Mouse (Mus musculus): ENCODE data around the gene Anks4b.

The Anks4b gene

GRCm38 (mm10) chr7:120173603-120174244 lies at the start of gene Anks4b:
Gene Anks4b, plus strand, starts transcription at chr7:120173858.
- no peak for DNase-seq (ENCODE audit: low spot score)

DNA sequence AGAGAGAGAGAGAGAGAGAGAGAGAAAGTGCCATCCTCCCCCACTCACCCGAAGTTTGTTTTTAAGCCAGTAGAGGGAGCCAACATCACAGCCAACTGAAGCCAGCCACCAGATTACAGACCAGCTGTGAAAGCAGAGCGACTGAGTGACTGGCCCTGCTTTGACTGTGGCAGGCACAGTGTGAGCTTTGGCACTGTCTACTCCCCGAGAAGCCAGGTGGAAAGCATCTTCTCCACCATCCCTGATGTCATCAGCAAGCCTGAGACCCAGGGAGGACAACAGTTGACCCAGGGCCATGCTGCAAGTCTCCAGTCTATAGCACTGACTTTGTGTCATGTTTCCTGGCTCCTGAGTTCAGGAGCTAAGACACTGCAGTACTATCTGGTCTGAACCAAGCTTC lies 48.8 kb upstream of the Anks4b start:
- peak; percentile 54 for DNase-seq (ENCODE audit: low spot score)

- no peak for DNase-seq (ENCODE audit: low spot score)
These were observed 46.5 kb upstream of the Anks4b start for GRCm38 (mm10) chr7:120126976-120127685.

DNA sequence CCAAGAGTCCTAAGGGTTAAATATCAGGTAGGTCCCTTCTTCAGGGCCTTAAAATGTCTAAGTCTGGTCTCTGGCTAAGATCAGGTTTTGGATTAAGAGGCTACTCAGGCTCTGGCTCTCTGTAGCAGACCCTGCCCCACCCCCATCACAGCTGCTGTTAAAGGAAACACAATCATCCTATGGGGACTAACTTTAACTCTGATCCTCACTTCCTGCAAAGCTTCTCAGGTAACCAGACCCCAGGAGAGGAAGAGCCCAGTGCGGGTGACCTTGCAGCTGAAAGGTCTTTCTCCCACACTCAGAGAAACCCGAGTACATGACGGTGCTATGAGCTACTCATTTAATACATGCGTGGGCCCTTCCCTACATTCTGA lies 46.0 kb upstream of the Anks4b start:
- DNase-seq (ENCODE audit: low spot score), result no peak

GRCm38 (mm10) chr7:120128951-120129350 lies 44.7 kb upstream of the Anks4b start:
- DNase-seq (ENCODE audit: low spot score), result no peak

DNA sequence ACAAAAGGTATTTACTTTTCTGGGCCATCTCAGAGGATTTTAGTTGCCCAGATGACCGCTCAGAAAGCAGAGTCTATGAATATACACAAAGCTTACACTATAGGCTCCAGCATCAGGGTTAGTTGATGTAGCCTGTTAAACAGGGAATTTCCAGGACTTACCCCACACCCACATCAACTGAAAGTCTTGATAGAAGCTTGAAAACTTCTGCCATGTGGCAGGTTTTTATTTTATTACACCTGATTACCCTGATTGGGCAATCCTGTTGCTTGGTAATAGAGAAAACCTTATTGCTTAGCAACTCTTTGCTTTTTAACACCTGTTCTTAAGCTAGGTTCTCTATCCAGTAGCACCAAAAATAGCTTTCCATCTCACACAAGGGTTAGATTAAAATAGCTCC lies 30.9 kb upstream of the Anks4b start:
- DNase-seq (ENCODE audit: low spot score), result no peak

DNA sequence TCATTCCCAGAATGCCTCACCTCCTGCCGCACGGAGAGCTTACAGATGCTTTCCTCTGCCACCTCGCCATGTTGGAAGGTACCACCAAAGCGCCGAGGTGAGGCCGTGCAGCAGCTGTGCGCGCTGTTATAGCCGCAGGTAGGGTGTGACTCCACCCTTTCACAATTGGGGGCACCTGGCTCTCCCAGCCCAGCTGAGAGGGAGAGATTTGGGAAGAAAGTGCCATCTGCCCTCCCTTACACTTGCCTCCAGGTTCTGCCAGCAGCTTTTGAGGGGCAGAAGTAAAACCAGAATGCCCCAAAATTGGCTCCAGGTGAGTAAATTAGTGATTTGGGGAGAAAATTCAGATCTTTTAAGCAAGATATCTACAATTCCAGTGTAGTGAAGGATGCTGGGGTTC lies 28.5 kb upstream of the Anks4b start, which contains the start of gene Zp2:
Gene Zp2 (minus strand): TSS at position 101 of the 400 bp plus-strand sequence.
- no peak for DNase-seq (ENCODE audit: low spot score)

DNA sequence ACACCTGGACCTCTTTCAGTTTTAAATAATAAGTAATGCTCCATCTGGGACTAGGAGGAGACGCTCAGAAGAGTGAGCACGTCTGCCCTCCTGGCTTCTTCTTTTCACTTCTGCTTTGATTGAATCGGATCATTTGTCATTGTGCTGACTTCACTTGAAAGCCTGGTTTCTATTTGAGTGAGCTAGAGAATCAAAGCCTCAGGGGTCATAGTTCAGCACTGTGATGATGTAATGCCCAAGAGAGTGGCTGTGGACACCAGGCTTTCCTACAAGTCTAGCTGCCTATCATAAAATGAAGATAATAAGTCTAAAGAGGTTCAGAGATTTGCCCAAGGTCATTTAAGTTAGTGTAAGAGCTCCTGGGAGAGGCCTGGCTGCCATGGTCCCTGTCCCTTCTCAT lies 23.4 kb upstream of the Anks4b start:
- no peak for DNase-seq (ENCODE audit: low spot score)

DNA sequence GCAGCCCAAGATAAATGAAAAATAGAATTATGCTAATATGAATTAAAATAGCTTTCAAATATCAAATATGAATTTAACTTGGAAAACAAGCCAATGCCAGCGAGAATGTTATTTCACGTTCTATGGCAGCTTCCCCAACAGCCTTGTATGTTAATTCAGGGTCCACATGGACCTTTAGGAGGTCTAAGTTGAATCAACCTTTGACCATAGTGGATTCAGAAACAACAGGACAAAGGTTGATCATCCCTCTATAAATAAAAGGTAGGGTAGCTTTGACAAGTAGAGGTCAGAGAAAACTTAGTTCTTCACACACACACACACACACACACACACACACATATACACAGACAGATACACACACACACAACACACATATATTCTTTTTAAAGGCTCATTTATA lies 22.8 kb upstream of the Anks4b start:
- DNase-seq (ENCODE audit: low spot score), result no peak

GRCm38 (mm10) chr7:120156841-120157409 lies 16.7 kb upstream of the Anks4b start:
- no peak for DNase-seq (ENCODE audit: low spot score)

DNA sequence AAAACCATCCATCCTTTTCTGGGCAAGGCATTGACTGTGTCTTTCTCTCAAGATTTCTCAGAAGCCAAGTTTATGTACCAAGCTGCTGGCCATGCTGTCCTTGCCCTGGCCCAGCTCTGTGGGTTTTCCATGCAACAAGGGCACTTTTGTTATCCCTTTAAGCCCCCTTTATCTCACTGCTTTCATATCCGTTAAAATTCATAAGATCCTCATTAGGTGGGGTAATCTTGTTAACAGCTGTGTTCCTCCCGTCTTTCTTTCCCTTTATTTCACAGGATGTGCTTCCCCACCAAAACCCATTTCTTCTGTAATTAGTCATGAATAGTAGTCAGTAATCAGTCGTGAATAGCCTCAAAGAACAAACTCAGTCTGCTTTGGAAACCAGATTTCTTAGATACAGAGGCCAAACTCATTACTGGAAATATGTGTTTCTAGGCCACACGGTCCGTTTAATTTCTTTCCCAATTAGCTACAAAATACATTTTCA lies 16.0 kb upstream of the Anks4b start:
- no peak for DNase-seq (ENCODE audit: low spot score)

DNA sequence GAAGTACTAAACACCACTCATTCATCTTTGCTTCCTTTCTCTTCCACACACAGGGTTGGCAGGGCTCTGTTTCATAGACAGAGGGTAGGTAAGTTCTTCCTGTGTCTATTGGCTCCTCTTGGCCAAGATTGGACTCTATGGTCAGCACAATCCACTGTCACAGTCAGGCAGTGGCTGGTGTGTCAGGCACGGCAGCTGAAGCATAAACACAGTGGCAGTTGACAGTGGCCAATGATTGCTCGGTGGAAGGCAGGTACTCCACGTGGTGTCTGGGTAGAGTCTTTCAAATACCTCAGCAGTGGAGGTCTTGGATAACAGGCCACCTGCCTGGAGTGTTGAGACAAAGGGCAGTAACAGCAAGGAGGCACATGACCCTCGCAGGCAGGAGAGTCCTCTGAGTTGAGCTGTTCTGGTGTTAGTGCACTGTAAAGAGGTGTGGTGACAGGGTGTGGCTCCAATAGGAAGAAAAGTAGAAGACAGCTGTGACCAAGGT lies 15.5 kb upstream of the Anks4b start:
- DNase-seq (ENCODE audit: low spot score), result no peak

GRCm38 (mm10) chr7:120163581-120164251 lies 9.9 kb upstream of the Anks4b start:
- no peak for DNase-seq (ENCODE audit: low spot score)

GRCm38 (mm10) chr7:120172188-120172700 lies 1.4 kb upstream of the Anks4b start:
- no peak for DNase-seq (ENCODE audit: low spot score)

- DNase-seq (ENCODE audit: low spot score), result no peak
These were observed 1.3 kb downstream of the Anks4b start for GRCm38 (mm10) chr7:120174723-120175504.

GRCm38 (mm10) chr7:120177611-120178010 lies 4.0 kb downstream of the Anks4b start:
- DNase-seq (ENCODE audit: low spot score), result no peak

DNA sequence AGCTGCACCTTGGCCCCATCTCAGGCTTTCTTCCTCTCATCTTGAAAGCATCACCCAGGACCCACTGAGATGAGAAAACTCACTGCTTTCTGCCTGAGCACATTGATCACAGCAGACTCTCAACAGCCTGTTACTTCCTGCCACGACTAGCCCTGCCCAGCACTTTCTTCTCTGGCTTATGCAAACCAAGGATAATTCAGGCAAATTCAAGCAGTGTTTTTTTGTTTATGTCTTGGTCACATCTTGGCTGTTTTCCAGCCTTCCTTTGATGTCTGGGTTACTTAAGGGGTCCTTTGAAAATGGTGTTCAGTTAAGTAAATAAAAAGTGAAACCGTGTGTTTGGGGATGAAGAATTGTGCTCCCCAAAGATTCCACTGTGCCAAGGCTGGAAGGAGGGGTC lies 5.3 kb downstream of the Anks4b start:
- no peak for DNase-seq (ENCODE audit: low spot score)

DNA sequence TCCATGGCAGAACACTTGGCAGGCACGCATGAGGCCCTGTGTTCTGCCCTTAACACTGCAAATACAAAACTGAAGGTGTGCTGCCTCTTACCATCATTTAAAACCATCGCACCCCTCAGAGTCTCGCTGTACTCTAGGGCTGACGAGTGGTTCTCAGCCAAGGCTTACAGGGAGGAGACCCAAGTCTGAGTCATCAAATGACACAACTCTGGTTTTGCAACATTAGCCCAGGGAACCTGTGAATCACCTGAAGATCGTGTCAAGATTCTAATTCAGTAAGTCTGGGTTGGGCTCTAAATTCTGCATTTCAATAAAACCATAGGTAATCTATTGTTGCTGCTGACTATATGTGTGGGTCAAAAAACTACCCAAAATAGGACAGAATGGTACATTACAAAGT lies 6.9 kb downstream of the Anks4b start:
- DNase-seq (ENCODE audit: low spot score), result no peak

GRCm38 (mm10) chr7:120181401-120182230 lies 8.0 kb downstream of the Anks4b start:
- no peak for DNase-seq (ENCODE audit: low spot score)

DNA sequence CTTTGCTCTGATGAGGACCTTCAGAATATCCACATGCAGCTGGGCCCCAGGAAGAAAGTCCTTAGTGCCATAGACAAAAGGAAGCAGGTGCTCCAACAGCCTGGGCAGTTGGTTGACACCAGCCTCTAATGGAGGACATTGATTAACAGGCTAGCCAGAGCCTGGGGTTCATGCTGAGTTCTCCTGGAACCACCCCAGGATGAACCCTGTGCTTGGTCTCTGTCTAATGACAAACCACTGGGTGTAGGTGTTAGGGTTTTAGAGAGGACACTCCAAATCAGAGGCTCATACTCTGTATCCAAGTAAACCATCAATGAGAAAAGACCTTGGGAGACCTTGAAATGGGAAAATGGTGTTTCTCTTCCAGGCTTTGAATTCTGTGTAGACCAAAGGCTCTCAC lies 9.2 kb downstream of the Anks4b start:
- DNase-seq (ENCODE audit: low spot score), result no peak

DNA sequence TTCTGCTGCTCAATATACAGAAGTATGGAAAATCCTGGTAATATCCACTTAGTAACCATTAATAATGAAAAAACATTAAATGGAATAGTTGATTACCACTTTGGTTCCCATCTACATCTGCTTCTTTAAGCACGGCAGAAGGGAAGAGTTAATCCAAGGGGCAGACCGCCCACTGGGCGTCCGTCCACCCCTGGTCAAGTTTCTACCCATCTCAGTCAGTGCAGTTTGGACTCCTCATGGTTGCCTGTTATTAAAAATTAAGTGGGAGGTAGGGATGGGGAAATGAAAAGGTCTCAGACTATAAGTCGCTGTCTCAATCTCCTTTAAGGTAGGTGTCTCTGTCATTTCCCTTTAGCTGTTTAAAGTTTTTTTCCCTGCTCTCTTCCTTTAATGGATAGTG lies 15.3 kb downstream of the Anks4b start:
- no peak for DNase-seq (ENCODE audit: low spot score)

Data from urinary bladder, postnatal 25 days (tissue).